Mouse (Mus musculus) spleen, adult 2 months (tissue): Measurements from ENCODE around the gene Actr3b.

ENCODE experiments used
- CTCF ChIP-seq: fragments of 200-500 bp; IDR thresholded peaks from 2 replicates; pipeline ENCODE4 v1.5.1; 2011; ENCODE audit warnings: mild to moderate bottlenecking, inconsistent platforms; ENCODE audit not compliant: insufficient read depth, insufficient read length, insufficient replicate concordance; ENCODE audit errors: extremely low read depth
- POLR2A ChIP-seq: fragments of 200-500 bp; IDR thresholded peaks from 2 replicates; pipeline ENCODE4 v1.6.1; 2011; ENCODE audit warnings: low read depth, low read length, inconsistent platforms

GRCm38 (mm10) chr5:25886708-25887107, 126.9 kb downstream of the Actr3b start:
- TF ChIP-seq CTCF (no peak), POLR2A (no peak)
